Mouse (Mus musculus) 3134 (cell line): Measurements from ENCODE around the gene Megf9.

Experiments
- DNase-seq: peaks from one replicate; pipeline ENCODE4 v3.0.0-alpha.2; 2011; ENCODE audit warnings: low spot score; ENCODE audit not compliant: insufficient read length; ENCODE audit errors: extremely low read depth

Megf9 gene

GRCm38 (mm10) chr4:70534891-70535269, at the start of gene Megf9:
Gene Megf9, minus strand, starts transcription at chr4:70534995.
- peak; percentile 98 for DNase-seq

- DNase-seq = no peak
These were observed 44.9 kb upstream of the Megf9 start for GRCm38 (mm10) chr4:70579654-70580053.

DNA sequence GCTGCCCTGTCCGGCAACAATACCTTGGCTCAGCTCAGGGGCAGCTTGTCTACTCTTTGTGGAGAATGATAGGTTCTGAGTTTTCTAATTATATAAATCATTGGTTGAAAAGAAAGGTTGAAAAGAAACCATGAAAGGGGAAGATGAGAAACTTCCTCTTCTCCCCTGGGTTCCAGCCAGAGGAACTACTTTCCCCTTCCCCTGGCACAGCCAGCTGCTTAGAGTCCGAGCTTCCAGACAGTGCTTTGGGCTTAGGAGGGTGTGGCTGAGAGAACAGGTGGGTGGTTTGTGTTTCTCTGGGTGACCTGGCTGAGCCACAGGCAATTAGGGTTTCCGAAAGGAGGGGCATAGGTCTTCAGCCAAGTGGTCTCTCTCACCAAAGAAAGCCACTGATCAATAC, 43.5 kb upstream of the Megf9 start:
- DNase-seq = no peak

- no peak for DNase-seq
These were observed 41.3 kb upstream of the Megf9 start for GRCm38 (mm10) chr4:70576096-70576495.

GRCm38 (mm10) chr4:70573926-70574325, 39.1 kb upstream of the Megf9 start:
- no peak for DNase-seq

- DNase-seq = no peak
These were observed 19.1 kb upstream of the Megf9 start for GRCm38 (mm10) chr4:70553888-70554287.

GRCm38 (mm10) chr4:70553230-70553797, 18.5 kb upstream of the Megf9 start:
- no peak for DNase-seq

DNA sequence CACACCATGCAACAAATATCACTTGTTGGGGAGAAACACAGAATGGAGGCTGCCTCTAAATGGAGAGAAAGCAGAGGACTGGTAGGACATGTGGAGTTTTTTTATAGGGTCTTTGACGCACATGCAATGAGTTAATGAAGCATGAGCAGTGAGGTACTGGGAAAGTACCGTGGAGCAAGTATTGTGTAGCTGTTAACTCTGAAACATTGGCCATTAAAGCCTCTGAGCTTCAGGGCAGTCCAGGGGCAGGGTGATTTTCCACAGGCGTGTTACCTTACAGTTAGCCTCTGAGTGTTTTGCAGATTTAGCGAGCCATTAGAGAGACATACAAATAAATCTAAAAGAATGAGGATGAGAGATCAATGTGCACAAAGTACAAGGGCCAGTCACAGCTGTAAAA, 17.3 kb upstream of the Megf9 start:
- DNase-seq = no peak

DNA sequence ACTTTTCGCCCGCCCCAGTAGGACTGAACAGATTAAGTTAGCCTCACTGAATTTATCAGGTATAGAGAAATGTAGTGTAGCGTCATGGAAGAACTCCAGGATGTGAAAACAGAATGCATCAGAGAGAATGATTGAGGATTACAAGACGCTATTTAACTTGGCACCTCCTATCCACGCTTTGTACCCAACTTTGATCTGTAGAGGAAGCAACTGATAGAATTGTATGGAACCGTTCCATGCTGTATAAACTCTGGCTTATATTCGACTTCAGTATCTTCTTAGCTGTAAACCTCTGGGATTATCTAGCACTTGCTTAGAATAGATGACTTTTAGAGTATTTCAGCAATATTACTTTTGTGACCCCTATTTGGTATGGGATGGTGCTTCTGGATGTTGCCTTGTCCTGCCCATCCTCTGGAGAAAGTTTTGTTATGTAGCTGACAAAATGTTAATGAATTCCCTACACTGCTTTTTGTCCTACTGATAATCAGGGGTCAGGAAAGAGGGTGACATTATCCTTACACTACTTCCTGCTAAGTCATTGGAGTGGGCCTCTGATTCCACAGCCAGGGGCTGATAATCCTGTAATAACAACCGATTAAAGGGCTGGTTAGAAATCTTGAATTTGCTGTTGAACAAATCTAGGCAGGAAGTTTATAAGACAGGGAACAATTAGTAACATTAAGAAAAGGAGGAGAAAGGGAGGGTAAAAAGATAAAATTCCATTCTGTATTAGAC, 12.8 kb upstream of the Megf9 start:
- DNase-seq = no peak

DNA sequence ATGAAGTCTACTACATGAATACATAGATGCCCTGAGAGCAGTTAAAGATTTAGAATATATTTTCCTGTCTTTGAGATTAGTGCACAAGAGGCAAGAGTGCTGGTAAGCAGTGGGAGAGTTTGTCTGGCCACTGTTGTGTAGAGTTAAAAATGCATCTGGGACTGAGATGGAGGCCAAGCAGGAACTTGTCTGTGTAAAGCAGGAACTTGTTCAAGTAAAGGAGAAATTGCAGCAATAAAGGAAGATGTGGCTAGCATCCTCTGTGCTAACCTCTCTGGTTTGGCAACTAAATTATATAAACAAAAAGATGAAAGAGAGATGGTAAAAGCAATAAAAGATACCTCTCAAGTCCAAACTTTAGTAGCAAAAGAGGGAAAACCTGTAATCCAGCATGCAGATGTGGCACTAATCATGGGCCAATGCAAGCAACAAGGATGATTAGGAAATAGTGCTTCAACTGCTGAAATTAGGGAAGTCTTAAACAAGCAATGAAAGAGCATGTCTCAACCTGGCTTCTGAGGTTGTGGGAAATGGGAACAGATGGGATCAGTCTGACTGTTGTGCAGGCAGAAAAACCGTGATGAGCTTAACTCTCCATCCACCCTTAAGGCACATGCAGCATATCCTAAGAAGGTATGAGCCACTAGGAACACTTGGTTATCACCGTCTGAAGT, 11.2 kb upstream of the Megf9 start:
- DNase-seq = no peak

DNA sequence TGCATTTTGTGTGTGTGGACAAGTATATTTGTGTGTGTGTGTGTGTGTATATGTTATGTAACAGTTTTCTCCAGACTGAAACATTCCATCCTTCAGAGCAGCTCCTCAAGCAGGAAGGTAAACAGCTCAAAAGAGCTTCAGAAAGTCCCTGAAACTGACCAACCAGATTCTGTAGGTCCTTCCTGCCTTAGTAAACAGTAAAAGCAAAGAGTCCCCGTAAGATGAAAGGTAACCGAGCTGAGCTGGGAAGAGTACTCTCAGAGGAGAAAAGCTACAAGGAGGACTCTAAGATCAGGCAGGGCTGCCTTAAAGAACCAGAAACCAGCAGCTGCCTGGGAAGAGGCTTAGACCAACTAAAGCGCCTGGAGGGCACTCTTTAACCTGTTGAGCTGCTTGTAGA, 9.6 kb upstream of the Megf9 start:
- DNase-seq = no peak

GRCm38 (mm10) chr4:70542387-70542786, 7.6 kb upstream of the Megf9 start:
- DNase-seq = no peak

DNA sequence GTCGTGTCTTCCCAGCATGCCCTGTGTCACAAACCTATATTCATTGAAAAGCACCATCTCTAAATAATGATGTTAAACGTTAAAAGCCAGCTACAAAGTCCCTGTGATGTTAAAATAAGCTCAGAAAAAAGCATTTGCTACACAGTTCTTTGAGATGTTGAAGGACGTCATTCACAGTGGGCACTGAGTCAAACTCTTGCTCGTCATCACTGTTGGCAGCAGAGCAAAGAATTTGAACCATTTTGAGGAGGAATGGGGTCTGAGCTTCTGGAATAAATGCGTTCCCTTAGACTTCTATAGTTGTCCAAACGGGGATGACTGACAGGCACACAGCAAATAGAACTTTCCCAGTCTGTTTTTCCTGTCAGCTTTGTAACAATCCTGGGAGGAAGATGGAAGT, 5.9 kb upstream of the Megf9 start:
- no peak for DNase-seq

GRCm38 (mm10) chr4:70536661-70537580, 2.1 kb upstream of the Megf9 start:
- DNase-seq = no peak

DNA sequence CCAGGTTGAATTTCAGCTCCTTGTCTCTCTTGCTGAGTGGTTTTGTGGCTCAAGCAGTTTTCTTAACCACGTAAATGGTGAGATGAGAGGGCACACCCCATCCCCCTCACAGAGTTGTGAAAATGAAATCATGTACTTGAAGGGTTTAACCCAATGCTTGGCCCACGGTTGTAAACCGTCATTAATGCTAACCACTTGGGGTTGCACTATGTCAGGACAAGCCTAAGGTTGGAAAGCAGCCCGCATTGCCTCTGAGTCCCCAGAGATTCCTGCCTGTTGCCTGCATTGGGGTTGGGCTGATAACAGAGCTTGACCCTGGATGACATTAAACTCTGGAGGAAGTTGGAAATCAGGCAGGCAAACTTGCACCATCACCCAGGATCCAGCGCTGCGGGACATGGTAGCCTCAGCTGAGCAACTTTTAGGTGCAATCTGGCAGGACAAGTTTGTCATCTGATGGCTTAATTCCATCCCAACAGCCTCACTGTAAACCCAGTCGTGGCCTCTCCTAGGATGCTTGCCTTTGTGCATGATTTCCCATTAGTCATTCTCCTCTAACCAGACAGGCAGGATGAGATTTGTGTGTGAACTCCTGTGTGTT, 1.0 kb upstream of the Megf9 start:
- peak; percentile 48 for DNase-seq

GRCm38 (mm10) chr4:70535289-70535688, 494 bp upstream of the Megf9 start:
- DNase-seq = no peak

DNA sequence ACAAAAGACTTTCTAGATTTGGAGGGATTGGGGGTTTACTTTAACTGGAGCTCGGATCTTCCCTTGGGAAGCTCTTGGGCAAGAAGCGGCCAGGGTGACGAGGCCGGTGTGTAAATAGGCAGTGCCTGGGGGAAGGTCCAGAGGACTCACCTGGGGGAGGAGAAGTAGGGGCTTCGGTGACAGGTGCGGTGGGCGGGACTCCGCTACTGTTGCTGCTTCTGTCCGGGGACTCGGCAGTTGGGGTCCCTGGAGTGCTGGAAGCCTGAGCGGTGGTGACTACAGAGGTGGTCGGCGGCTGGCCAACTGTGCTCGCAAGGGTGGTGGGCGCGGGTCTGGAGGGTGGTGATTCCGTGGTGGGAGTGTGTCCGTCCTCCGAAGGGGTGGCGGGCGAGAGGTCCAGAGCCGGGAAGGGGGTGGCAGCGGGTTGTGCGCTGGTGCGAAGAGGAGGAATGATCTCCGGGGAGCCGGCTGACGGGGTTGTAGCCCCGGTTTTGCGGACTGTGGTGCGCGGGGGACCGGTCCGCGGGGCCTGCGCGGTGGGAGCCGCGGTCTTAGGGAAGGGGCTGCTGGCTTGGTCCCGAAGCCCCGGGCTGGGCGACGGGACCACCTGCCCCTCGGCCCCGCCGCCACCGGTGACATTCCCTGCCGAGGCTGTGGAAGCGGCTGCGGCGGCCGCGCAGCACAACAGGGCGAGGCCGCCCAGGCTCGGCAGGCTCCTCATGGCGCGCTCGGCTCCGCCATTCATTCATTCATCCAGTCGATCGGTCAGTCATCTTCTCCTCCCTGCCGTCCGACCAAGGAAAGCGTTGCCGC, 511 bp downstream of the Megf9 start:
- DNase-seq = no peak

DNA sequence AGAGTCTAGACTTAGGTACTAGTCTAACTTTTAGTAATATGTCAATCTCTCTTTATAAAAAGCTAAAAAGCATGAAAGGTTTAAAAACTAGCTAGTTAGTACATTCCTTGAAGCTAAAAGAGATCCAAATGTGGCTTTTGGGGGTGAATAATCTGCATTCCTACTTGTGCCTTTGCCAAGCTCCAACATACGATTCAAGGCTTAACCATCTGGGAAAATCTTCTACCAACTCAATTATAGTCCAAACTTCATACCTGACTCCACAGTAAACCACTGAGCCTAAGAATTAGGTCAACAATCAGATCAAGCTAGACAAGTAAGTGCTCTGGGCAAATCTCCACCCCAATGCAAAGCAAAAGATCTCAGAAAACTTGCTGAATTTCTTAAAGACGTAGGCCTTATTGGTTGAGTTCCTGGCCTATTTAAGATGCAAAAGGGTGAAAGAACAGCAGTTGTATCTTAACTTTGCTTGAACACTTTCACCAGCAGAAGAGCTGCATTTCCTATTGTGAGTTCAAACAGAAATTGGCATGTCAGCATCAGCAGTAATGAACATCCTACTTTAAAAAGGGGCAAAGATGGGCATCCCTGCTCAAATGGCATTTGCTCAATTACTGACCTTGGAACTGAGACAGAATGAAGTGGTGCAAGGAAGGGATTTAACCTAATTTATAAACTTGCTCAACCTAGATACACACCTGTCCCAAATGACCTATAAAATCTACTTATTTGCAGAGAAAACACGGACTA, 1.6 kb downstream of the Megf9 start:
- DNase-seq = no peak

DNA sequence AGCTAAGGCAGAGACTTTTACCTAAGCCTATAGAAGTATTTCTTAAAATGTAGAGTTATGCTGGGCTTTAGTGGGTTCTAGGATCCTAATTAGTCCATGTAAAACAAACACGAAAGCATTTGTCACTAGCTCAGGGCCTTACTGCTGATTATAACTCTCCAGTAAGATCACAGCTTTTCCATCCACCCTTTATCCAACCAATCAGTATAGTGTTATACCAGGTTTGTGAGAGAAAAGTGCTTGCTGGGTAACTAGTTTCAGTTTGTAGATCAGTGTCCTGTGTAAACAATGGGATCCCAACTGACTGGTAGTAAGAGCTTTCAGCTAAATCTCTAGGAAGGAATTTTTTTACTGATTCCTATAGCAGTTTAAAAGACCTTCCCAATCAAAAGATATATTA, 3.8 kb downstream of the Megf9 start:
- no peak for DNase-seq
